23 mouse cellular contexts compared by ENCODE assay signal in genomic region chr2:167094688-167095087, GRCm38 (mm10). TPM values are rescaled to one million over a fixed set of nuclear protein-coding genes. Genes with fewer than 3 reads are reported as not detected.
DNase-seq lines count a peak whose midpoint lies in the region; ATAC-seq and TF ChIP-seq lines count a peak whose summit lies in the region.
"Had no signal": no experiment of that assay in that cellular context is flagged by ENCODE, and none has a peak within 500 bp of the region (broad histone marks: within the 10 kb centered on the region; RNA-seq: fewer than 3 reads in every experiment).

No protein-coding gene starts in this region.

- no peaks in the 10 kb centered on the region for H3K36me3 ChIP-seq in hindbrain, postnatal 0 days (ENCODE audit: insufficient read depth, low read length)
- no peaks in the 10 kb centered on the region for H3K36me3 ChIP-seq in hindbrain, embryonic 11.5 days (ENCODE audit: control insufficient read depth, insufficient read depth, low read length)
- no peaks in the 10 kb centered on the region for H3K36me3 ChIP-seq in stomach, postnatal 0 days (ENCODE audit: control insufficient read depth, insufficient read depth, low read length)
- no peaks in the 10 kb centered on the region for H3K36me3 ChIP-seq in forebrain, embryonic 12.5 days (replicated peaks)
- H3K36me3 ChIP-seq: heart, embryonic 10.5 days; hindbrain, embryonic 12.5 days; limb, embryonic 12.5 days; liver, embryonic 13.5 days; lung, embryonic 15.5 days had no signal

- no peak overlapping the region for H3K4me2 ChIP-seq in hindbrain, postnatal 0 days (ENCODE audit: low read depth, low read length)
- no peak overlapping the region for H3K4me2 ChIP-seq in hindbrain, embryonic 11.5 days (replicated peaks; ENCODE audit: low read depth, low read length)
- H3K4me2 ChIP-seq in stomach, postnatal 0 days (replicated peaks; ENCODE audit: low read depth) = no peak overlapping the region
- no peak overlapping the region for H3K4me2 ChIP-seq in forebrain, embryonic 12.5 days
- H3K4me2 ChIP-seq: hindbrain, embryonic 12.5 days; limb, embryonic 12.5 days; liver, embryonic 13.5 days; lung, embryonic 15.5 days; midbrain, embryonic 11.5 days had no signal

- H3K4me3 ChIP-seq in hindbrain, postnatal 0 days (ENCODE audit: low read length) = no peak overlapping the region
- no peak overlapping the region for H3K4me3 ChIP-seq in hindbrain, embryonic 11.5 days (ENCODE audit: low read depth, low read length)
- no peak overlapping the region for H3K4me3 ChIP-seq in stomach, postnatal 0 days (ENCODE audit: low read depth, low read length)
- H3K4me3 ChIP-seq in forebrain, embryonic 12.5 days (replicated peaks) = no peak overlapping the region
- H3K4me3 ChIP-seq: heart, embryonic 10.5 days; hindbrain, embryonic 12.5 days; left cerebral cortex, adult 2 months; limb, embryonic 12.5 days; liver, embryonic 13.5 days; lung, embryonic 15.5 days had no signal

- no peak overlapping the region for H3K27ac ChIP-seq in hindbrain, postnatal 0 days
- H3K27ac ChIP-seq in hindbrain, embryonic 11.5 days (ENCODE audit: low read depth, low read length) = no peak overlapping the region
- no peak overlapping the region for H3K27ac ChIP-seq in stomach, postnatal 0 days (replicated peaks)
- no peak overlapping the region for H3K27ac ChIP-seq in forebrain, embryonic 12.5 days
- H3K27ac ChIP-seq: heart, embryonic 10.5 days; hindbrain, embryonic 12.5 days; left cerebral cortex, adult 2 months; limb, embryonic 12.5 days; liver, embryonic 13.5 days; lung, embryonic 15.5 days had no signal

- no peaks in the 10 kb centered on the region for H3K4me1 ChIP-seq in hindbrain, postnatal 0 days (ENCODE audit: insufficient read depth, low read length)
- no peaks in the 10 kb centered on the region for H3K4me1 ChIP-seq in hindbrain, embryonic 11.5 days (replicated peaks; ENCODE audit: control insufficient read depth, insufficient read depth, low read length)
- H3K4me1 ChIP-seq in stomach, postnatal 0 days (replicated peaks; ENCODE audit: control insufficient read depth, insufficient read depth) = no peaks in the 10 kb centered on the region
- H3K4me1 ChIP-seq in forebrain, embryonic 12.5 days = no peaks in the 10 kb centered on the region
- H3K4me1 ChIP-seq: heart, embryonic 10.5 days; hindbrain, embryonic 12.5 days; limb, embryonic 12.5 days; liver, embryonic 13.5 days; lung, embryonic 15.5 days had no signal

- H3K9me3 ChIP-seq in hindbrain, postnatal 0 days (ENCODE audit: low read length) = no peaks in the 10 kb centered on the region
- H3K9me3 ChIP-seq in hindbrain, embryonic 11.5 days (ENCODE audit: control insufficient read depth, low read length) = no peaks in the 10 kb centered on the region
- no peaks in the 10 kb centered on the region for H3K9me3 ChIP-seq in stomach, postnatal 0 days (ENCODE audit: control insufficient read depth, low read length)
- H3K9me3 ChIP-seq in forebrain, embryonic 12.5 days = 0 out of 2 replicates have a peak, but pooled peaks cover 4% of the 10 kb centered on the region
- H3K9me3 ChIP-seq: heart, embryonic 10.5 days; hindbrain, embryonic 12.5 days; limb, embryonic 12.5 days; liver, embryonic 13.5 days; lung, embryonic 15.5 days had no signal

- no peak for TF ChIP-seq EP300 in stomach, postnatal 0 days (optimal IDR thresholded peaks at IDR 0.05)

- no peaks in the 10 kb centered on the region for H3K27me3 ChIP-seq in hindbrain, postnatal 0 days (ENCODE audit: insufficient read depth, low read length)
- no peaks in the 10 kb centered on the region for H3K27me3 ChIP-seq in hindbrain, embryonic 11.5 days (ENCODE audit: control insufficient read depth, insufficient read depth, low read length)
- H3K27me3 ChIP-seq in stomach, postnatal 0 days (ENCODE audit: control insufficient read depth, insufficient read depth, low read length) = no peaks in the 10 kb centered on the region
- no peaks in the 10 kb centered on the region for H3K27me3 ChIP-seq in forebrain, embryonic 12.5 days
- H3K27me3 ChIP-seq: hindbrain, embryonic 12.5 days; limb, embryonic 12.5 days; liver, embryonic 13.5 days; lung, embryonic 15.5 days had no signal

- no peak overlapping the region for H3K9ac ChIP-seq in hindbrain, postnatal 0 days (replicated peaks; ENCODE audit: low read length)
- no peak overlapping the region for H3K9ac ChIP-seq in hindbrain, embryonic 11.5 days (ENCODE audit: low read depth, low read length)
- H3K9ac ChIP-seq in stomach, postnatal 0 days (ENCODE audit: low read length) = no peak overlapping the region
- no peak overlapping the region for H3K9ac ChIP-seq in forebrain, embryonic 12.5 days
- H3K9ac ChIP-seq: hindbrain, embryonic 12.5 days; limb, embryonic 12.5 days; liver, embryonic 13.5 days; lung, embryonic 15.5 days had no signal

- 87% methylated on average over 4 of the region's 4 CpGs for WGBS in hindbrain, postnatal 0 days
- 89% methylated on average over 4 of the region's 4 CpGs for WGBS in hindbrain, embryonic 11.5 days
- 83% methylated on average over 4 of the region's 4 CpGs for WGBS in stomach, postnatal 0 days
- 91% methylated on average over 4 of the region's 4 CpGs for WGBS in forebrain, embryonic 12.5 days

- DNase-seq in hindbrain, postnatal 0 days (ENCODE audit: low spot score) = no peak
- DNase-seq in hindbrain, embryonic 11.5 days (ENCODE audit: low spot score) = no peak
- DNase-seq in brain, adult 2 months (ENCODE audit: low read depth, low spot score) = peak; percentile 92
- DNase-seq in cerebellum, adult 9-11 months = peak; percentile 76
- no peak for DNase-seq in stomach, postnatal 0 days (ENCODE audit: low spot score)
- no peak for DNase-seq in layer of hippocampus, postnatal 14 days (ENCODE audit: low spot score in 2 of 2)
- DNase-seq: adrenal gland, adult 2 months; gastrocnemius, postnatal 14 days; heart, postnatal 10 days; kidney, adult 9 months; kidney, postnatal 36 days; liver, embryonic 13.5 days; lung, postnatal 4 days; right cerebral cortex, adult 18-20 months; thymus, postnatal 25 days had no signal

- no peak for TF ChIP-seq CTCF in hindbrain, postnatal 0 days (IDR thresholded peaks at IDR 0.05; ENCODE audit: low read depth)
- no peak for TF ChIP-seq CTCF in stomach, postnatal 0 days (IDR thresholded peaks at IDR 0.05; ENCODE audit: low read depth)

- 0 out of 2 replicates have a peak, but pooled peaks have one; percentile 38 for ATAC-seq in hindbrain, postnatal 0 days
- ATAC-seq in hindbrain, embryonic 11.5 days (ENCODE audit: low FRiP score) = no peak
- ATAC-seq in stomach, postnatal 0 days (ENCODE audit: low FRiP score, low TSS enrichment) = peak; percentile 56; the same call in 1 of the 2 replicates
- no peak for ATAC-seq in forebrain, embryonic 12.5 days (ENCODE audit: low FRiP score)
- ATAC-seq: inflammation-experienced regulatory T-cells, adult 6 months had no signal

RNA-seq across cellular contexts. Expression of gene Znfx1, which starts 31.9 kb away (rescaled TPM):
- total RNA-seq in hindbrain, postnatal 0 days (2014; rRNA removed) = 31.6 and 34.9 TPM in 2 replicates
- 4.9 and 5.8 TPM in 2 replicates for polyA plus RNA-seq in hindbrain, postnatal 0 days (2015; fragmentation: Nextera tagmentation; extraction: Ambion mirVana)
- 4.9 and 6.5 TPM in 2 replicates for polyA plus RNA-seq in hindbrain, embryonic 11.5 days (2014; fragmentation: Nextera tagmentation; extraction: Ambion mirVana)
- polyA plus RNA-seq in stomach, postnatal 0 days (2015; fragmentation: Nextera tagmentation; extraction: Ambion mirVana) = 4.2 and 4.3 TPM in 2 replicates
- 10 to 100 TPM; 25.9 to 27.5 TPM for total RNA-seq in layer of hippocampus, postnatal 14 days (2021)
- 8.5 and 9.2 TPM in 2 replicates for polyA plus RNA-seq in forebrain, embryonic 12.5 days (2016; fragmentation: Nextera tagmentation; extraction: Ambion mirVana)

Comparison
In these comparisons a context has a peak if more than half of its experiments do, and no peak if none do; other contexts are left out.
1. ATAC-seq: peak in hindbrain, postnatal 0 days (single experiment) and stomach, postnatal 0 days (single experiment); none in hindbrain, embryonic 11.5 days (single experiment) and forebrain, embryonic 12.5 days (single experiment).
2. DNase-seq: peak in brain, adult 2 months (single experiment) and cerebellum, adult 9-11 months (single experiment); none in hindbrain, postnatal 0 days (single experiment), hindbrain, embryonic 11.5 days (single experiment), stomach, postnatal 0 days (single experiment) and layer of hippocampus, postnatal 14 days (0 of 2).